Mouse (Mus musculus) kidney, adult 11 months (tissue): ENCODE data around the gene Dph5.

ENCODE experiments used
- DNase-seq: peaks from one replicate; pipeline ENCODE4 v3.0.0; 2022

Gene Dph5

GRCm38 (mm10) chr3:115953088-115953487 lies 65.5 kb downstream of the Dph5 start:
- no peak for DNase-seq

DNA sequence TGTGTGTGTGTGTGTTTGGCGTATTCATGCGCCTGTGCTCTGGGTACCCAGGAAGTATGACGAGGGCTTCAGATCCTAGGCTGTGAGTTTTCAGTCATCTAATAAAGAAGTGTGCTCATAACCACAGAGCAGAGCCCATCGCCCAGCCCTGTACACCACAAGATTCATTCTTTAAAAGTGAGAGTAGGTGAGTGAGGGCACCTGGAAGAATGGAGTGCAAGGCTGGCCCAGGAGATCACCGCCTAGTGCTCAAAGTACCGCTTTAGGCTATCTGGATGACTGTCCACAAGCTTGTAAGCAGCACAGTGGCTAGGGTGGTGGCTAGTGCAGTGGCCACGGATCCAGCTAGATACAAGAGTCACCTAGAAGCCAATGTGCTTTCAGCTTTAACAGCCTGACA lies 69.6 kb downstream of the Dph5 start:
- no peak for DNase-seq

- DNase-seq = no peak
Observed at GRCm38 (mm10) chr3:115961311-115962027, 73.8 kb downstream of the Dph5 start.

DNA sequence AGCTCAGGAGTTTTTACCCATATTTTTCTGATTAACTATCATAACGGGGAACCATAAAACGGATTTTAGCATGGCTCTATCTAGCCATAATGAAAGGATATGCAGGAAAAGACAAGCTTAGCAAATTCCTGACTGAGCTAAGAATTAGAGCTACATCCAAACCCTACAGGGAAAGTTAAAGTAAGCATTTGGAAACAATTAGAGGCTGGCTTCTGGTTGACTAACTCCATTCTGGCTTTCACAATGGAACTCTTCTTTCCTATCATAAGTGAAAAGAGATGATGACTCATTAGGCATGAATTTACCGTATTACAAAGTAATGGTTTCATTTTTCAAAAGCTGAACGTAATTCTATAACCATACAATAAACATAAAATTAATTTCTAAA lies 74.4 kb downstream of the Dph5 start:
- no peak for DNase-seq

- no peak for DNase-seq
Observed at GRCm38 (mm10) chr3:115963597-115963996, 76.0 kb downstream of the Dph5 start.

DNA sequence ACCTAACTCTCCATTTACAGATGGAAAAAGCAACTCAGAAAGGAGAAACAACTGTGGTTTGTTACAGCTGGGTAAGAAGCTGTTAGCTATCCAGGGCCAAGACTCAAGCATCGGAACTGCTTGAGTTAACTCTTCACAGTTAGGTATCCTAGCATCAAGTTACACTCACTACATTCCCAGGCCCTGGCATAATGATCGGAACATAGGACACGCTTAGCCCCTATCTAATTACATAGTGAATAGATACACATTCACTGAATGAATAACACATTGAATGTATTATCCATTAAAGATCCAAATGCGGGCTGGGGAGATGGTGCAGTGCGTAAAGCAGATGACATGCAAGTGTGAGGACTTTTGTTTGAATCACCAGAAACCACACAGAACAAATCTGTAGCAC lies 76.4 kb downstream of the Dph5 start:
- DNase-seq = no peak

DNA sequence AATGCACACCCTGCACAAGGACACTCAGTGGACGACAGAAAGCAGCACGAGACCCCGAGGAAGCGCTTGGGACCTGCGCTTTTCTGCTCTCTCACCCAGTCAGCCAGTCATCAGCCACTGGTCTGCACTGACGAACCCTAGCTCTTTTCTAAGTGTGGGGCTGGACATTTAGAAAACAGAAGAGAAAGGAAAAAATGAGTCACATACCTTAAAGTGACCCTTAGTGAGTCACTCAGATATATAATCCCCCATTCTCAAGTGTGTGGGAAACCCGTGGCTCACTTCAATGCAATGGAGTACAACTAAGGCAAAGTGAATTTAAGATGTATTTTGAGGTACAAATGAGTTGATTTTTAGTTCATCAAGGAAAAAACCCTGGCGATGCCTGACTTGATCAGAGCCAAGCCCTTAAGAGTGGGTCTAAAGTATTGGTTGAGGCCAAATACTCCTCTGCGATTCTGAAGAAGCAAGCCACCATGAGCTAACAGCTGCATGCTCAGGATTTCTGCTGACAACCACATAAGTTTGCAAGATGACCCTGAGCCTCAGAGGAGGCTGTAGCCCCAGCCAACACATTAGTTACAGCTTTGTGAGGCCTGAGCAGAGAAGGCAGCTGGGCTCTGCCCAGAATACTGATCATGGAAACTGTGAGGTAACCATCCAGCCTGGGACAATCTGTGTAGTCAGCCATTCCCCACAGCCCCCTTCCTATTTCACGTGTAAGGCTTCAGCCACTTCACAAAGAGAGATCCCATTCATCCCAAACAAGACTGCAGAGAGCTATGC lies 81.3 kb downstream of the Dph5 start:
- no peak for DNase-seq

- DNase-seq = no peak
Observed at GRCm38 (mm10) chr3:115971045-115971785, 83.6 kb downstream of the Dph5 start.

DNA sequence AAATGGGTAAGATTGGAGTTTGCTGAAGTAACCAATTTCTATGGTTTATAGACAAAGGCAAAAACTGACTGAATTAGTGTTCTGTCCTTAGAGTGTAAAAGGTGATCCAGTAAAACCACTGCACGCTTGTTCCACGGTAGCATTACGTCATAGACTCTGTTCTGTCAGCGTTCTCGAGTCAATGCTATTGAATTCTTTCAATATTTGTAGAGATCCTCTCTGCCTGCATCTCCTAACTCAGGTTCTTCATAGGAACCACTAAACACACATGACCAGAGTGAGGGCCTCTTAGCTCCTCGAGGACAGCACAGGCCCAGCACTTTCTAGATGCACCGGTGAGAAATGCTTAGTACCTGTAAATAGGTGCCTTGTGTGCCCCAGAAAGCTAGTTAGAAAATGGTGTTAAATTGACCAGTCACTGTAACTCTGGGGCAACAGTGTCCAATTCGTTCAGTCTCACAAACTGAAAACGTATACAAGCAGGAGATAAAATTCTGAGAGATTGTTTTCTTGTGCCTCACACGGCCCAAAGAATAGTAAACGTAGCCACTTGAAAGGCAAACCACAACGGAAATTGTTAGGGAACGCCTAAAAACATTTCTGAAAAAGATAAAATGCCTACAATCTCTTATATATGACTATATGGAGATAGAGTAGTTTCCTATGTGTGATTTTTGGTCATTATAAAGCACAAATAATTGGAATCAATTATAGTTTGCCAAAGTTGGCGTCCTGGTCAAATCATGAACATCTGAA lies 84.4 kb downstream of the Dph5 start:
- DNase-seq = no peak

DNA sequence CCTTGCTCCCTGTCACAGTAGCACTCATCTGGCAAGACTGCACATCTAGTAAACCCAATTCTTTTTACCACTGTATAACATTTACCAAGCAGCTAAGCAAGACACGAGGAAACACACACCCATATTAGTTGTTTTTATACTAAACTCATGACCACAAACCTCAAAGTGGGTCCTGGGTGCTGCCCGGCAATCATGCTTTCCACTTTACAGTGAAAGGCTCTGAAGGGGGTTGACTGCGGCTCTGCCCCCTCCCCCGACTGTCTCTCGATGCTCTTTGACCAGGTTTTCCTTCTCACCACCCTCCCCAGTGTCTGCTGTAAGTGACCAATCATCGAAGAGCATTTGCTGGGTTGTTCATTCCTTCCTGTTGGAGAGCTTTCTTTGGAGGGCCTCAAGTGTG lies 86.6 kb downstream of the Dph5 start:
- DNase-seq = no peak

DNA sequence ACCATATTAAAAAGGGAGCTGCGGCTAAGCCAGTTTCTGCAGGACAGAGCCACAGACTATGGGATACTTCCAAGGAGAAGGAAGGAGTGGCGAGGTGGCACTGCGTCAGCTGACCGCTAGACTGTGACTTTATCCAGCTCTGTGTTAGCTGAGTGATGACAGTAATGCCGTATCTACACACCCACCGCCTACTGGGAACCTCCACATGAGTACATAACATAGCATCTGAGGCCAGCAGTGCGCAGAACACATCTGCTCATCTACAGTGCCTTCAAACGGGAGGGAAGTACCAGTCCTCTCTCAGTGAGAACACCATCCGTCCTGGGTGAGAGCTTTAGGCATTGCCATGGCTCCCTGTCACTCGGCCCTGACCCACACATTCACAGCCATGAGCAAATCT lies 87.4 kb downstream of the Dph5 start:
- no peak for DNase-seq

- no peak for DNase-seq
Observed at GRCm38 (mm10) chr3:115979000-115979399, 91.4 kb downstream of the Dph5 start.

GRCm38 (mm10) chr3:115983217-115983616 lies 95.6 kb downstream of the Dph5 start:
- no peak for DNase-seq
